In genomic region chr3:138293298-138293895, GRCm38 (mm10) we compare ENCODE assay signal across 38 mouse cellular contexts. TPM values are rescaled to one million over a fixed set of nuclear protein-coding genes. Genes with fewer than 3 reads are reported as not detected.
DNase-seq lines count a peak whose midpoint lies in the region; TF ChIP-seq lines count a peak whose summit lies in the region.
"Had no signal": no experiment of that assay in that cellular context is flagged by ENCODE, and none has a peak within 500 bp of the region (broad histone marks: within the 10 kb centered on the region; RNA-seq: fewer than 3 reads in every experiment).

No protein-coding gene starts in this region.

- H3K27ac ChIP-seq in liver, adult 2 months (replicated peaks; ENCODE audit: insufficient read depth, low read depth, low read length): no peak overlapping the region
- H3K27ac ChIP-seq: embryonic facial prominence, embryonic 12.5 days; hindbrain, embryonic 13.5 days; midbrain, embryonic 10.5 days had no signal

- peaks cover 31% of the 10 kb centered on the region for H3K36me3 ChIP-seq in liver, adult 2 months (ENCODE audit: control insufficient read depth, insufficient read depth, low read length)
- H3K36me3 ChIP-seq: embryonic facial prominence, embryonic 12.5 days; G1E; hindbrain, embryonic 13.5 days; midbrain, embryonic 10.5 days had no signal

- no peaks in the 10 kb centered on the region for H3K79me2 ChIP-seq in liver, adult 2 months (ENCODE audit: control insufficient read depth, insufficient read depth, low read length)

- no peaks in the 10 kb centered on the region for H3K4me1 ChIP-seq in liver, adult 2 months (ENCODE audit: control insufficient read depth, insufficient read depth, low read length)
- H3K4me1 ChIP-seq: embryonic facial prominence, embryonic 12.5 days; hindbrain, embryonic 13.5 days; midbrain, embryonic 10.5 days had no signal

- H3K4me3 ChIP-seq in liver, adult 2 months (ENCODE audit: insufficient read depth, low read depth, low read length): no peak overlapping the region
- H3K4me3 ChIP-seq: embryonic facial prominence, embryonic 12.5 days; hindbrain, embryonic 13.5 days; midbrain, embryonic 10.5 days had no signal

- TF ChIP-seq POLR2A in liver, adult 2 months (IDR thresholded peaks at IDR 0.05; ENCODE audit: extremely low read depth, insufficient read depth, low read length): no peak

- 36% methylated on average over 7 of the region's 7 CpGs for WGBS in liver, adult 2 months

- no peak overlapping the region for H3K9ac ChIP-seq in liver, adult 2 months (ENCODE audit: low read depth, low read length)
- H3K9ac ChIP-seq: embryonic facial prominence, embryonic 12.5 days; hindbrain, embryonic 13.5 days had no signal

- no peak for TF ChIP-seq CTCF in liver, adult 2 months (IDR thresholded peaks at IDR 0.05; ENCODE audit: low read depth, low read length)

- H3K27me3 ChIP-seq in liver, adult 2 months (ENCODE audit: control insufficient read depth, insufficient read depth, low read length): no peaks in the 10 kb centered on the region
- H3K27me3 ChIP-seq: embryonic facial prominence, embryonic 12.5 days; hindbrain, embryonic 13.5 days had no signal

- DNase-seq in adrenal gland, postnatal 10 days: peak; percentile 49
- DNase-seq in adrenal gland, postnatal 4 days (ENCODE audit: low spot score in 2 of 2): no peak
- peak; percentile 68 for DNase-seq in liver, adult 2 months (ENCODE audit: extremely low read depth, low read depth, low spot score)
- DNase-seq in liver: no peak
- DNase-seq in lung, postnatal 10 days: peak; percentile 43
- DNase-seq in lung, adult 18-20 months: no peak
- no peak for DNase-seq in heart, postnatal 4 days
- DNase-seq: cerebellum, adult 11 months; cerebellum, adult 9-10 months; cerebellum, postnatal 36 days; embryo, embryonic 11 days; gastrocnemius, postnatal 14 days; heart, postnatal 36 days; kidney, postnatal 25 days; thymus, postnatal 4 days had no signal

RNA-seq across cellular contexts. Expression of gene Adh6a, which starts 19.7 kb away (rescaled TPM):
- total RNA-seq in adrenal gland, postnatal 10 days (2021): under 1 TPM in 1 of 2 experiments, not detected in 1; 0.21 TPM
- total RNA-seq in adrenal gland, postnatal 4 days (2021): not detected
- total RNA-seq in liver, adult 2 months (2014; rRNA removed): not detected in 2 replicates
- polyA plus RNA-seq in liver, adult 2 months (2012; rRNA removed): not detected in 2 replicates
- not detected for total RNA-seq in heart, postnatal 4 days (2021)
- total RNA-seq: gastrocnemius, postnatal 14 days; granulocyte monocyte progenitor cell, adult 5-6 weeks; heart, postnatal 36 days; layer of hippocampus, adult 18-20 months; layer of hippocampus, postnatal 10 days; left cerebral cortex, adult 18-20 months; left cerebral cortex, postnatal 14 days; megakaryocyte progenitor cell, adult 5-6 weeks had no signal
- polyA plus RNA-seq: embryonic facial prominence, embryonic 12.5 days; forebrain, embryonic 14.5 days; G1E; heart, embryonic 11.5 days; heart, embryonic 16.5 days; hindbrain, embryonic 13.5 days; kidney, embryonic 14.5 days; limb, embryonic 11.5 days; liver, embryonic 11.5 days; liver, embryonic 16.5 days; midbrain, embryonic 10.5 days; midbrain, embryonic 16.5 days; neural tube, embryonic 11.5 days; spleen, adult 2 months; stomach, embryonic 14.5 days; testis, adult 2 months had no signal

RNA-seq across cellular contexts. Expression of gene Adh1, which starts 32.6 kb away (rescaled TPM):
- total RNA-seq in adrenal gland, postnatal 10 days (2021): 1,000 to 10,000 TPM; 2,760 to 3,266 TPM
- 1,000 to 10,000 TPM; 4,514 to 5,007 TPM for total RNA-seq in adrenal gland, postnatal 4 days (2021)
- total RNA-seq in liver, adult 2 months (2014; rRNA removed): 2,711 and 3,373 TPM in 2 replicates
- polyA plus RNA-seq in liver, adult 2 months (2012; rRNA removed): 3,177 and 3,191 TPM in 2 replicates
- 10 to 100 TPM; 13.3 to 13.5 TPM for total RNA-seq in heart, postnatal 4 days (2021)
- total RNA-seq: granulocyte monocyte progenitor cell, adult 5-6 weeks; megakaryocyte progenitor cell, adult 5-6 weeks had no signal
- polyA plus RNA-seq: G1E had no signal

RNA-seq across cellular contexts. Expression of gene Adh6b, which starts 48.2 kb away (rescaled TPM):
- total RNA-seq in adrenal gland, postnatal 10 days (2021): 1 to 10 TPM; 1.1 to 1.2 TPM
- total RNA-seq in adrenal gland, postnatal 4 days (2021): under 1 TPM; 0.48 to 0.73 TPM
- 0.07 TPM in 1 of 2 replicates, not detected in the other for total RNA-seq in liver, adult 2 months (2014; rRNA removed)
- 0.06 TPM in 2 replicates for polyA plus RNA-seq in liver, adult 2 months (2012; rRNA removed)
- 1 to 10 TPM; 2.6 to 4.0 TPM for total RNA-seq in heart, postnatal 4 days (2021)
- total RNA-seq: granulocyte monocyte progenitor cell, adult 5-6 weeks; left cerebral cortex, adult 18-20 months; megakaryocyte progenitor cell, adult 5-6 weeks; neutrophil, adult 5-6 weeks had no signal
- polyA plus RNA-seq: G1E; spleen, adult 2 months; stomach, embryonic 14.5 days had no signal

Comparison
In these comparisons a context has a peak if more than half of its experiments do, and no peak if none do; other contexts are left out.
1. DNase-seq: peak in adrenal gland, postnatal 10 days (single experiment), liver, adult 2 months (single experiment) and lung, postnatal 10 days (single experiment); none in adrenal gland, postnatal 4 days (0 of 2), liver (single experiment), lung, adult 18-20 months (0 of 2) and heart, postnatal 4 days (single experiment).
2. RNA of gene Adh1, which starts 32.6 kb away (total RNA-seq): 4,514 to 5,007 TPM in adrenal gland, postnatal 4 days, 2,711 to 3,373 TPM in liver, adult 2 months and 2,760 to 3,266 TPM in adrenal gland, postnatal 10 days; 13.3 to 13.5 TPM in heart, postnatal 4 days; every median in the first group is over 100 times any median in the second.